Mouse (Mus musculus): ENCODE data around the gene Tmigd3.

GRCm38 (mm10) chr3:105865122-105865521, 5.6 kb upstream of the Tmigd3 start:
- TF ChIP-seq BHLHE40 (IDR thresholded peaks at IDR 0.05; ENCODE audit: low read depth, low read length) (no peak), CTCF (conservative IDR thresholded peaks at IDR 0.05 in 1 of 2, IDR thresholded peaks at IDR 0.05 in 1 of 2; ENCODE audit: low read depth in 2 of 2, low read length in 2 of 2) (no peak), TBP (conservative IDR thresholded peaks at IDR 0.05; ENCODE audit: low read depth, low read length) (no peak), MYC (IDR thresholded peaks at IDR 0.05; ENCODE audit: low read depth, low read length) (no peak), SMC3 (IDR thresholded peaks at IDR 0.05; ENCODE audit: low read depth, low read length) (no peak), KAT2A (IDR thresholded peaks at IDR 0.05; ENCODE audit: insufficient replicate concordance, low read length) (no peak), MAX (IDR thresholded peaks at IDR 0.05; ENCODE audit: low read length) (no peak)

Data from CH12.LX (cell line).